8 mouse cellular contexts compared by ENCODE assay signal in genomic region chr3:96593374-96593773, GRCm38 (mm10). TPM values are rescaled to one million over a fixed set of nuclear protein-coding genes. Genes with fewer than 3 reads are reported as not detected.
DNase-seq lines count a peak whose midpoint lies in the region; ATAC-seq and TF ChIP-seq lines count a peak whose summit lies in the region.

No protein-coding gene starts in this region.

- intact Hi-C loops in left cerebral cortex, postnatal 4 days (cut with DNase I) = no loop called here

- TF ChIP-seq CTCF in liver, embryonic 14.5 days (IDR thresholded peaks at IDR 0.05; ENCODE audit: low read depth) = no peak

- peak overlapping the region; percentile 54 for H3K9ac ChIP-seq in hindbrain, embryonic 11.5 days (ENCODE audit: low read depth, low read length)
- H3K9ac ChIP-seq in liver, embryonic 14.5 days (replicated peaks) = peak overlapping the region; percentile 70

- peak overlapping the region; percentile 62 for H3K4me2 ChIP-seq in hindbrain, embryonic 11.5 days (replicated peaks; ENCODE audit: low read depth, low read length)
- peak overlapping the region; percentile 98 for H3K4me2 ChIP-seq in liver, embryonic 14.5 days (ENCODE audit: low read depth)

- H3K4me3 ChIP-seq in hindbrain, embryonic 11.5 days (ENCODE audit: low read depth, low read length) = peak overlapping the region; percentile 47
- H3K4me3 ChIP-seq in liver, embryonic 14.5 days (ENCODE audit: insufficient read depth in 1 of 2, low read depth in 2 of 2, low read length in 2 of 2) = peak overlapping the region; percentile 69 to 96

- peaks cover 16% of the 10 kb centered on the region for H3K4me1 ChIP-seq in hindbrain, embryonic 11.5 days (replicated peaks; ENCODE audit: control insufficient read depth, insufficient read depth, low read length)
- H3K4me1 ChIP-seq in liver, embryonic 14.5 days (replicated peaks; ENCODE audit: control insufficient read depth in 2 of 2, insufficient read depth in 2 of 2, low read length in 1 of 2) = peaks cover 0 to 10% of the 10 kb centered on the region in 2 experiments; a peak in 2 of 4 replicates

- H3K27me3 ChIP-seq in hindbrain, embryonic 11.5 days (ENCODE audit: control insufficient read depth, insufficient read depth, low read length) = peaks cover 14% of the 10 kb centered on the region; the same call in 1 of the 2 replicates
- peaks cover 37% of the 10 kb centered on the region for H3K27me3 ChIP-seq in liver, embryonic 14.5 days (ENCODE audit: control insufficient read depth, insufficient read depth, low read length)

- WGBS in hindbrain, embryonic 11.5 days = 1% methylated on average over 10 of the region's 10 CpGs
- 2% methylated on average over 10 of the region's 10 CpGs for WGBS in liver, embryonic 14.5 days (ENCODE audit: insufficient replicate concordance)

- peak; percentile 48 for DNase-seq in kidney, adult 11 months
- no peak for DNase-seq in kidney, postnatal 14 days
- peak; percentile 28 to 39 for DNase-seq in cerebellum, postnatal 36 days
- peak; percentile 43 for DNase-seq in hindbrain, embryonic 11.5 days (ENCODE audit: low spot score)
- no peak for DNase-seq in liver, embryonic 14.5 days (ENCODE audit: low read depth in 3 of 3, low spot score in 3 of 3)
- peak; percentile 44 for DNase-seq in retina, embryonic 14.5 days (ENCODE audit: low spot score)
- DNase-seq in left cerebral cortex, postnatal 4 days = no peak
- no peak for DNase-seq in adrenal gland, postnatal 25 days

- peak overlapping the region; percentile 51; the same call in 1 of the 2 replicates for H3K27ac ChIP-seq in hindbrain, embryonic 11.5 days (ENCODE audit: low read depth, low read length)
- H3K27ac ChIP-seq in liver, embryonic 14.5 days = peak overlapping the region; percentile 46

- no peaks in the 10 kb centered on the region for H3K9me3 ChIP-seq in hindbrain, embryonic 11.5 days (ENCODE audit: control insufficient read depth, low read length)
- H3K9me3 ChIP-seq in liver, embryonic 14.5 days (ENCODE audit: control insufficient read depth, low read length) = no peaks in the 10 kb centered on the region

- ATAC-seq in hindbrain, embryonic 11.5 days (ENCODE audit: low FRiP score) = no peak
- 0 out of 2 replicates have a peak, but pooled peaks have one; percentile 18 for ATAC-seq in liver, embryonic 14.5 days (ENCODE audit: insufficient read depth)

- TF ChIP-seq EP300 in liver, embryonic 14.5 days (IDR thresholded peaks at IDR 0.05; ENCODE audit: low read depth) = no peak

- H3K36me3 ChIP-seq in hindbrain, embryonic 11.5 days (ENCODE audit: control insufficient read depth, insufficient read depth, low read length) = no peaks in the 10 kb centered on the region
- no peaks in the 10 kb centered on the region for H3K36me3 ChIP-seq in liver, embryonic 14.5 days (replicated peaks; ENCODE audit: control insufficient read depth, insufficient read depth, low read depth)

RNA-seq across cellular contexts. Expression of gene Polr3gl, which starts 0.6 kb away (rescaled TPM):
- 15.4 and 16.6 TPM in 2 replicates for polyA plus RNA-seq in hindbrain, embryonic 11.5 days (2014; fragmentation: Nextera tagmentation; extraction: Ambion mirVana)
- polyA plus RNA-seq in liver, embryonic 14.5 days (2012; rRNA removed) = 6.2 and 11.8 TPM in 2 replicates
- 3.0 and 3.3 TPM in 2 replicates for polyA plus RNA-seq in liver, embryonic 14.5 days (2014; fragmentation: Nextera tagmentation; extraction: Ambion mirVana)
- 10 to 100 TPM; 28.0 to 28.1 TPM for total RNA-seq in left cerebral cortex, postnatal 4 days (2021)
- total RNA-seq in adrenal gland, postnatal 25 days (2021) = 37.7 and 44.9 TPM in 2 replicates

RNA-seq across cellular contexts. Expression of gene Ankrd34a, which starts 3.1 kb away (rescaled TPM):
- 2.0 and 2.4 TPM in 2 replicates for polyA plus RNA-seq in hindbrain, embryonic 11.5 days (2014; fragmentation: Nextera tagmentation; extraction: Ambion mirVana)
- 0.08 TPM in 2 replicates for polyA plus RNA-seq in liver, embryonic 14.5 days (2012; rRNA removed)
- polyA plus RNA-seq in liver, embryonic 14.5 days (2014; fragmentation: Nextera tagmentation; extraction: Ambion mirVana) = not detected in 2 replicates
- total RNA-seq in left cerebral cortex, postnatal 4 days (2021) = 10 to 100 TPM; 32.3 to 33.0 TPM
- 0.71 and 0.97 TPM in 2 replicates for total RNA-seq in adrenal gland, postnatal 25 days (2021)

RNA-seq across cellular contexts. Expression of gene Lix1l, which starts 7.6 kb away (rescaled TPM):
- polyA plus RNA-seq in hindbrain, embryonic 11.5 days (2014; fragmentation: Nextera tagmentation; extraction: Ambion mirVana) = 7.1 and 7.8 TPM in 2 replicates
- 2.7 and 2.9 TPM in 2 replicates for polyA plus RNA-seq in liver, embryonic 14.5 days (2012; rRNA removed)
- 0.32 and 0.48 TPM in 2 replicates for polyA plus RNA-seq in liver, embryonic 14.5 days (2014; fragmentation: Nextera tagmentation; extraction: Ambion mirVana)
- 10 to 100 TPM; 55.2 to 64.1 TPM for total RNA-seq in left cerebral cortex, postnatal 4 days (2021)
- 32.9 and 50.0 TPM in 2 replicates for total RNA-seq in adrenal gland, postnatal 25 days (2021)

RNA-seq across cellular contexts. Expression of gene Gm16253, which starts 16.6 kb away (rescaled TPM):
- polyA plus RNA-seq in hindbrain, embryonic 11.5 days (2014; fragmentation: Nextera tagmentation; extraction: Ambion mirVana) = 0.46 and 0.70 TPM in 2 replicates
- not detected in 2 replicates for polyA plus RNA-seq in liver, embryonic 14.5 days (2012; rRNA removed)
- not detected in 2 replicates for polyA plus RNA-seq in liver, embryonic 14.5 days (2014; fragmentation: Nextera tagmentation; extraction: Ambion mirVana)
- not detected for total RNA-seq in left cerebral cortex, postnatal 4 days (2021)
- not detected in 2 replicates for total RNA-seq in adrenal gland, postnatal 25 days (2021)

RNA-seq across cellular contexts. Expression of gene Txnip, which starts 35.6 kb away (rescaled TPM):
- 48.9 and 53.4 TPM in 2 replicates for polyA plus RNA-seq in hindbrain, embryonic 11.5 days (2014; fragmentation: Nextera tagmentation; extraction: Ambion mirVana)
- 33.2 and 42.8 TPM in 2 replicates for polyA plus RNA-seq in liver, embryonic 14.5 days (2012; rRNA removed)
- 31.9 and 32.5 TPM in 2 replicates for polyA plus RNA-seq in liver, embryonic 14.5 days (2014; fragmentation: Nextera tagmentation; extraction: Ambion mirVana)
- 10 to 100 TPM; 65.2 to 69.2 TPM for total RNA-seq in left cerebral cortex, postnatal 4 days (2021)
- total RNA-seq in adrenal gland, postnatal 25 days (2021) = 421 and 586 TPM in 2 replicates

Comparison
In these comparisons a context has a peak if more than half of its experiments do, and no peak if none do; other contexts are left out.
1. DNase-seq: peak in kidney, adult 11 months (single experiment), cerebellum, postnatal 36 days (2 of 2), hindbrain, embryonic 11.5 days (single experiment) and retina, embryonic 14.5 days (single experiment); none in kidney, postnatal 14 days (single experiment), liver, embryonic 14.5 days (0 of 3), left cerebral cortex, postnatal 4 days (single experiment) and adrenal gland, postnatal 25 days (single experiment).
2. RNA of gene Ankrd34a, which starts 3.1 kb away (total RNA-seq): 32.3 to 33.0 TPM in left cerebral cortex, postnatal 4 days; 0.71 to 0.97 TPM in adrenal gland, postnatal 25 days; every median in the first group is over 10 times any median in the second.